Mouse (Mus musculus): ENCODE results near the gene Olfr549.

- TF ChIP-seq CTCF (IDR thresholded peaks at IDR 0.05; ENCODE audit: insufficient read depth, low read depth, low read length) (no peak), POLR2A (IDR thresholded peaks at IDR 0.05; ENCODE audit: insufficient read depth, low read depth, low read length) (no peak)
These were observed 35.5 kb upstream of the Olfr549 start for GRCm38 (mm10) chr7:102514144-102514543.

Data from olfactory bulb, adult 2 months (tissue).